Mouse (Mus musculus) liver, embryonic 14.5 days (tissue): Measurements from ENCODE around the gene Bglap3.
"Not testable (repeated sequence)": the region's sequence is repeated elsewhere in the genome, so short reads cannot be mapped to it uniquely, and the experiment has no call there.

ENCODE experiments used
- CTCF ChIP-seq: IDR thresholded peaks from 2 replicates; pipeline ENCODE4 v1.5.1; 2016; ENCODE audit warnings: antibody characterized with exemption, low read depth, control low read depth
- EP300 ChIP-seq: IDR thresholded peaks from 2 replicates; pipeline ENCODE4 v1.6.1; 2016; ENCODE audit warnings: antibody characterized with exemption, low read depth

DNA sequence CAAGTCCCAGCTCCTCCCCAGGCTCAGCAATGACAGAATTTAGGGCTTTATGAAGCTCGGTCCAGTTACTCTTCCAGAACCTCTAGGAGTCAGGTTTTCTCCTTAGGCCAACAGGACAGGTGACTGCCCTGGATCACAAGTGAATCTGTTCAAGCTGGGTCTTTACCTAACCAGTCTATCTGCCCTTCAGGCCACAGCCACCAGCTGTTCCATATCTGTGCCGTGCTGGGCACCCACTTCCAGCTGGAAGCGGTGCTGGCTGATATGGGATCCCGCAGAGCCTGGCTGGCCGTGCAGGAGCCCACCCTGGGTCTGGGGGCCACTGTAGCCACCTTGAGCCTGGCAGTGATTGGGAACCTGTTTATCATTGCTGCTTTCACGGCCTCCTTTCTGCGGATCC lies 9.8 kb upstream of the Bglap3 start:
- TF ChIP-seq CTCF, EP300: not testable (repeated sequence)
